Mouse (Mus musculus) kidney, adult 2 months (tissue): ENCODE measurements around the gene Sdf2l1.

Source experiments
- CTCF ChIP-seq: fragments of 200-500 bp; conservative IDR thresholded peaks from 2 replicates; pipeline ENCODE4 v1.5.1; 2011; ENCODE audit warnings: low read depth, mild to moderate bottlenecking, control low read depth, low read length, moderate library complexity, mixed read lengths; ENCODE audit not compliant: insufficient read depth, insufficient read length
- POLR2A ChIP-seq: fragments of 200-500 bp; IDR thresholded peaks from one replicate; pipeline ENCODE4 v1.6.1; 2011; ENCODE audit warnings: low read depth, low read length, control low read depth

- TF ChIP-seq CTCF (no peak; the same call in 1 of the 2 replicates), POLR2A (peak; percentile 28)
Measured at GRCm38 (mm10) chr16:17132089-17132905, at the start of gene Sdf2l1.
